Mouse (Mus musculus) liver, adult 2 months (tissue): Measurements from ENCODE around the gene Pdzd2. TPM values are rescaled to one million over a fixed set of nuclear protein-coding genes. Genes with fewer than 3 reads are reported as not detected.

Source experiments
- DNase-seq: peaks from one replicate; pipeline ENCODE4 v3.0.0-alpha.2; 2011; ENCODE audit warnings: low read depth, low spot score; ENCODE audit errors: extremely low read depth
- H3K27ac ChIP-seq: fragments of 200-500 bp; replicated peaks from 2 replicates; pipeline ENCODE4 v1.5.1; 2012; ENCODE audit warnings: low read depth, mild to moderate bottlenecking, control low read depth, inconsistent platforms, low read length; ENCODE audit not compliant: insufficient read depth
- H3K27me3 ChIP-seq: fragments of 200-500 bp; 2 replicates; pipeline ENCODE4 v1.6.1; 2012; ENCODE audit warnings: mild to moderate bottlenecking, moderate library complexity, low read length, inconsistent platforms; ENCODE audit not compliant: control insufficient read depth, insufficient read depth
- H3K36me3 ChIP-seq: fragments of 200-500 bp; 2 replicates; pipeline ENCODE4 v1.6.1; 2012; ENCODE audit warnings: low read length, inconsistent platforms; ENCODE audit not compliant: control insufficient read depth, insufficient read depth
- H3K4me1 ChIP-seq: fragments of 200-500 bp; 2 replicates; pipeline ENCODE4 v1.6.1; 2011; ENCODE audit warnings: low read length; ENCODE audit not compliant: control insufficient read depth, insufficient read depth
- H3K4me3 ChIP-seq: fragments of 200-500 bp; 2 replicates; pipeline ENCODE4 v1.5.1; 2011; ENCODE audit warnings: low read depth, mild to moderate bottlenecking, control low read depth, low read length, moderate library complexity; ENCODE audit not compliant: insufficient read depth
- H3K79me2 ChIP-seq: fragments of 200-500 bp; 2 replicates; pipeline ENCODE4 v1.6.1; 2012; ENCODE audit warnings: inconsistent platforms, mild to moderate bottlenecking, low read length, moderate library complexity; ENCODE audit not compliant: control insufficient read depth, insufficient read depth
- H3K9ac ChIP-seq: fragments of 200-500 bp; 2 replicates; pipeline ENCODE4 v1.6.1; 2012; ENCODE audit warnings: low read depth, mild to moderate bottlenecking, control low read depth, inconsistent platforms, low read length
- CTCF ChIP-seq: fragments of 200-500 bp; IDR thresholded peaks from 2 replicates; pipeline ENCODE4 v1.5.1; 2011; ENCODE audit warnings: low read depth, low read length, control low read depth
- POLR2A ChIP-seq: fragments of 200-500 bp; IDR thresholded peaks from 2 replicates; pipeline ENCODE4 v1.6.1; 2011; ENCODE audit warnings: low read length, control low read depth; ENCODE audit not compliant: insufficient read depth; ENCODE audit errors: extremely low read depth
- WGBS: fragments of 180-500 bp; shearing (Covaris S2); methylation state at CpG from one replicate; pipeline ENCODE4 v1.1.7; 2018; 5-methylcytosine and 5-hydroxymethylcytosine counted together
- polyA plus RNA-seq: library from polyadenylated mRNA; depleted of rRNA; stranded (reverse); fragments of >200 nt; gene quantifications from 2 replicates; pipeline ENCODE4 v1.2.3, GENCODE M21; 2012
- total RNA-seq: library from RNA; depleted of rRNA; stranded (reverse); fragments of >200 nt; gene quantifications from 2 replicates; pipeline ENCODE4 v1.2.3, GENCODE M21; 2014

The Pdzd2 gene
- total and polyA plus RNA-seq, 2 experiments, result 0.11 to 0.74 TPM

GRCm38 (mm10) chr15:12539618-12540302 is 200.0 kb downstream of the Pdzd2 start:
- no peaks in the 10 kb centered on the region for H3K27me3 ChIP-seq
- TF ChIP-seq POLR2A (no peak), CTCF (no peak)
- H3K27ac ChIP-seq, result no peak overlapping the region
- H3K79me2 ChIP-seq, result no peaks in the 10 kb centered on the region
- no peak overlapping the region for H3K9ac ChIP-seq
- WGBS, result 94% methylated on average over 11 of the region's 11 CpGs
- no peaks in the 10 kb centered on the region for H3K36me3 ChIP-seq
- DNase-seq, result no peak
- H3K4me1 ChIP-seq, result no peaks in the 10 kb centered on the region
- H3K4me3 ChIP-seq, result no peak overlapping the region

GRCm38 (mm10) chr15:12533254-12533653 is 206.5 kb downstream of the Pdzd2 start:
- Histone ChIP-seq H3K4me1 (no peaks in the 10 kb centered on the region), H3K36me3 (no peaks in the 10 kb centered on the region), H3K4me3 (no peak overlapping the region), H3K9ac (no peak overlapping the region), H3K27me3 (no peaks in the 10 kb centered on the region), H3K27ac (no peak overlapping the region), H3K79me2 (no peaks in the 10 kb centered on the region)
- WGBS, result 80% methylated on average over 5 of the region's 5 CpGs
- DNase-seq, result no peak
- TF ChIP-seq POLR2A (no peak), CTCF (no peak)

- WGBS, result 93% methylated on average over 4 of the region's 4 CpGs
- H3K4me1 ChIP-seq, result no peaks in the 10 kb centered on the region
- no peak overlapping the region for H3K4me3 ChIP-seq
- H3K36me3 ChIP-seq, result no peaks in the 10 kb centered on the region
- H3K27ac ChIP-seq, result no peak overlapping the region
- DNase-seq, result no peak
- H3K27me3 ChIP-seq, result no peaks in the 10 kb centered on the region
- TF ChIP-seq POLR2A (no peak), CTCF (no peak)
- no peaks in the 10 kb centered on the region for H3K79me2 ChIP-seq
- H3K9ac ChIP-seq, result no peak overlapping the region
These were observed 207.2 kb downstream of the Pdzd2 start for GRCm38 (mm10) chr15:12532568-12532967.

GRCm38 (mm10) chr15:12522810-12523209 is 216.9 kb downstream of the Pdzd2 start:
- H3K9ac ChIP-seq, result no peak overlapping the region
- WGBS, result 81% methylated on average over 7 of the region's 7 CpGs
- DNase-seq, result no peak

GRCm38 (mm10) chr15:12520292-12520691 is 219.4 kb downstream of the Pdzd2 start:
- Histone ChIP-seq H3K4me1 (no peaks in the 10 kb centered on the region), H3K36me3 (no peaks in the 10 kb centered on the region), H3K79me2 (no peaks in the 10 kb centered on the region), H3K27ac (no peak overlapping the region), H3K27me3 (no peaks in the 10 kb centered on the region), H3K9ac (no peak overlapping the region), H3K4me3 (no peak overlapping the region)
- DNase-seq, result no peak
- 76% methylated on average over 9 of the region's 9 CpGs for WGBS
- TF ChIP-seq CTCF, result no peak
- TF ChIP-seq POLR2A, result no peak

More at GRCm38 (mm10) chr15:12522810-12523209, 216.9 kb downstream of the Pdzd2 start:
- H3K27ac ChIP-seq, result no peak overlapping the region
- H3K79me2 ChIP-seq, result no peaks in the 10 kb centered on the region
- no peak overlapping the region for H3K4me3 ChIP-seq
- TF ChIP-seq CTCF, result no peak
- no peak for TF ChIP-seq POLR2A
- no peaks in the 10 kb centered on the region for H3K36me3 ChIP-seq
- H3K4me1 ChIP-seq, result no peaks in the 10 kb centered on the region
- H3K27me3 ChIP-seq, result no peaks in the 10 kb centered on the region

GRCm38 (mm10) chr15:12518370-12518973 is 221.3 kb downstream of the Pdzd2 start:
- H3K4me3 ChIP-seq, result no peak overlapping the region
- H3K79me2 ChIP-seq, result no peaks in the 10 kb centered on the region
- H3K27ac ChIP-seq, result no peak overlapping the region
- H3K4me1 ChIP-seq, result no peaks in the 10 kb centered on the region
- no peaks in the 10 kb centered on the region for H3K27me3 ChIP-seq
- no peak for DNase-seq
- no peaks in the 10 kb centered on the region for H3K36me3 ChIP-seq
- WGBS, result 66% methylated on average over 14 of the region's 14 CpGs
- TF ChIP-seq CTCF, result no peak
- no peak for TF ChIP-seq POLR2A
- H3K9ac ChIP-seq, result no peak overlapping the region
